Mouse (Mus musculus) lung, postnatal 0 days (tissue): Measurements from ENCODE around the gene Myo19.

ENCODE experiments used
- CTCF ChIP-seq: IDR thresholded peaks from 2 replicates; pipeline ENCODE4 v1.5.1; 2016; ENCODE audit warnings: antibody characterized with exemption, mild to moderate bottlenecking
- EP300 ChIP-seq: IDR thresholded peaks from 2 replicates; pipeline ENCODE4 v1.6.1; 2016; ENCODE audit warnings: antibody characterized with exemption, mild to moderate bottlenecking, control low read depth

DNA sequence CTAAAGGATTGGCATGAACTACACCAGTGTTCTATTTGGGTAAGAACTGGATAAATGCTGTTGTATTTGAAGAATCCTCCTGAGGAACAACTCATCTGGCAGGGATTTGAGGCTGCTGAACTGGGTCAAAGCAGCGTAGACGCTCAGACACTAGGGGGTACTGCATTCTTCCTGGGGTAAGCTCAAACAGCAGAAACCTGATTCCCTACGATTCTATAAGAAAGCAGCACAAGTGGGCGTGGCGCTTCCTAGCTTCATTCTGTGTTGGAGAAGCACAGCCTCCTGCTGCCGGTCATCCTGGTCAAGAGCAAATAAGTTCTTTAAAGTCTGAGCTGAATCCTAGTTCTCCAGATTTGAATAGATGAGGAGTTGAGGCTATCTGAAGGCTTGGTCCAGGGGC, 52.3 kb downstream of the Myo19 start:
- TF ChIP-seq CTCF, result no peak
- TF ChIP-seq EP300, result no peak
